Mouse (Mus musculus) MEL (cell line): ENCODE measurements around the gene Snrnp27.

Experiments used
- CHD2 ChIP-seq: IDR thresholded peaks from 2 replicates; pipeline ENCODE4 v1.6.1; 2011; ENCODE audit warnings: low read length, improper control_type of control experiment
- EP300 ChIP-seq, 2 experiments: IDR thresholded peaks; 2 replicates each; pipeline ENCODE4 v1.6.1; 2011; ENCODE audit warnings: improper control_type of control experiment in 2 of 2, low read length in 2 of 2, low read depth in 1 of 2, mild to moderate bottlenecking in 1 of 2
- MEF2A ChIP-seq: IDR thresholded peaks from 2 replicates; pipeline ENCODE4 v1.6.1; 2014; ENCODE audit warnings: low read depth, mild to moderate bottlenecking, inconsistent platforms, low read length, improper control_type of control experiment; ENCODE audit not compliant: poor library complexity, insufficient replicate concordance, severe bottlenecking; ENCODE audit errors: extremely low read depth
- MYC ChIP-seq: IDR thresholded peaks from 2 replicates; pipeline ENCODE4 v1.6.1; 2011; ENCODE audit warnings: low read depth, mild to moderate bottlenecking, low read length, improper control_type of control experiment, moderate library complexity
- POLR2A ChIP-seq, 2 experiments: IDR thresholded peaks; 2 replicates each; pipeline ENCODE4 v1.6.1; 2011 to 2012; ENCODE audit warnings: low read length in 2 of 2, mild to moderate bottlenecking in 2 of 2, control low read depth in 1 of 2, improper control_type of control experiment in 1 of 2, low read depth in 1 of 2, moderate library complexity in 1 of 2; ENCODE audit not compliant: control insufficient read depth in 1 of 2, insufficient read depth in 1 of 2, poor library complexity in 1 of 2
- SMC3 ChIP-seq: IDR thresholded peaks from 2 replicates; pipeline ENCODE4 v1.6.1; 2011; ENCODE audit warnings: low read depth, low read length, improper control_type of control experiment
- ZKSCAN1 ChIP-seq: IDR thresholded peaks from 2 replicates; pipeline ENCODE4 v1.6.1; 2012; ENCODE audit warnings: low read depth, mild to moderate bottlenecking, inconsistent platforms, low read length, improper control_type of control experiment, moderate library complexity
- ZNF384 ChIP-seq: IDR thresholded peaks from 2 replicates; pipeline ENCODE4 v1.6.1; 2012; ENCODE audit warnings: low read depth, mild to moderate bottlenecking, inconsistent platforms, low read length, improper control_type of control experiment

- TF ChIP-seq POLR2A (IDR thresholded peaks at IDR 0.05; ENCODE audit: control insufficient read depth in 1 of 2, insufficient read depth in 1 of 2, low read depth in 1 of 2, low read length in 2 of 2, poor library complexity in 1 of 2) (no peak), EP300 (IDR thresholded peaks at IDR 0.05; ENCODE audit: low read depth in 1 of 2, low read length in 2 of 2) (no peak), SMC3 (no peak), ZNF384 (no peak), MEF2A (no peak), ZKSCAN1 (no peak), CHD2 (no peak), MYC (no peak)
Measured at GRCm38 (mm10) chr6:86653026-86653425, 31.3 kb downstream of the Snrnp27 start.
